Mouse (Mus musculus): ENCODE data around the gene Olfr1288. TPM values are rescaled to one million over a fixed set of nuclear protein-coding genes. Genes with fewer than 3 reads are reported as not detected.

Gene Olfr1288
- total RNA-seq (2015; ENCODE audit: low replicate concordance) (not detected in 2 replicates), total RNA-seq (2017; ENCODE audit: low replicate concordance) (not detected in 2 replicates)

- no peak for ATAC-seq (replicated peaks; ENCODE audit: low FRiP score, poor library complexity, severe bottlenecking)
Observed at GRCm38 (mm10) chr2:111473801-111474200, at the start of gene Olfr1288. Gene Olfr1288, plus strand, starts transcription at chr2:111474101.

- no peak for ATAC-seq (replicated peaks; ENCODE audit: low FRiP score, poor library complexity, severe bottlenecking)
Observed at GRCm38 (mm10) chr2:111448842-111449241, 25.1 kb upstream of the Olfr1288 start, which contains the start of gene Olfr1287. Gene Olfr1287, plus strand, starts transcription at chr2:111449142.

- ATAC-seq (replicated peaks; ENCODE audit: low FRiP score, poor library complexity, severe bottlenecking), result no peak
Observed at GRCm38 (mm10) chr2:111480519-111480918, 6.6 kb downstream of the Olfr1288 start, which contains the start of gene Olfr1289. Gene Olfr1289, plus strand, starts transcription at chr2:111480819.

GRCm38 (mm10) chr2:111493729-111494128, 19.8 kb downstream of the Olfr1288 start, which contains the start of gene Olfr1290:
Gene Olfr1290, minus strand, starts transcription at chr2:111493829.
- no peak for ATAC-seq (replicated peaks; ENCODE audit: low FRiP score, poor library complexity, severe bottlenecking)

- ATAC-seq (replicated peaks; ENCODE audit: low FRiP score, poor library complexity, severe bottlenecking), result no peak
Observed at GRCm38 (mm10) chr2:111496880-111497279, 23.0 kb downstream of the Olfr1288 start, which contains the start of gene Olfr1291-ps1. Gene Olfr1291-ps1, plus strand, starts transcription at chr2:111497180.

- no peak for ATAC-seq (replicated peaks; ENCODE audit: low FRiP score, poor library complexity, severe bottlenecking)
Observed at GRCm38 (mm10) chr2:111517451-111517850, 43.5 kb downstream of the Olfr1288 start.

GRCm38 (mm10) chr2:111524903-111525302, 51.0 kb downstream of the Olfr1288 start, which contains the start of gene Olfr1293-ps:
Gene Olfr1293-ps, plus strand, starts transcription at chr2:111525203.
- no peak for ATAC-seq (replicated peaks; ENCODE audit: low FRiP score, poor library complexity, severe bottlenecking)

Other genes starting within 250 kb of the Olfr1288 start
- not detected in 2 replicates for gene 4930430A15Rik, start 244.5 kb upstream of the Olfr1288 start, total RNA-seq (2015; ENCODE audit: low replicate concordance)
- not detected in 2 replicates for gene 4930430A15Rik, start 244.5 kb upstream of the Olfr1288 start, total RNA-seq (2017; ENCODE audit: low replicate concordance)
- not detected in 2 replicates for gene Olfr1275, start 238.8 kb upstream of the Olfr1288 start, total RNA-seq (2015; ENCODE audit: low replicate concordance)
- gene Olfr1275, start 238.8 kb upstream of the Olfr1288 start, total RNA-seq (2017; ENCODE audit: low replicate concordance), result not detected in 2 replicates
- not detected in 2 replicates for gene Olfr1276, start 219.6 kb upstream of the Olfr1288 start, total RNA-seq (2015; ENCODE audit: low replicate concordance)
- gene Olfr1276, start 219.6 kb upstream of the Olfr1288 start, total RNA-seq (2017; ENCODE audit: low replicate concordance), result not detected in 2 replicates
- not detected in 2 replicates for gene Olfr1277, start 200.0 kb upstream of the Olfr1288 start, total RNA-seq (2015; ENCODE audit: low replicate concordance)
- gene Olfr1277, start 200.0 kb upstream of the Olfr1288 start, total RNA-seq (2017; ENCODE audit: low replicate concordance), result not detected in 2 replicates
- gene Olfr1278, start 184.0 kb upstream of the Olfr1288 start, total RNA-seq (2015; ENCODE audit: low replicate concordance), result not detected in 2 replicates
- gene Olfr1278, start 184.0 kb upstream of the Olfr1288 start, total RNA-seq (2017; ENCODE audit: low replicate concordance), result 0.14 TPM in 1 of 2 replicates, not detected in the other
- gene Olfr1279, start 173.5 kb upstream of the Olfr1288 start, total RNA-seq (2015; ENCODE audit: low replicate concordance), result not detected in 2 replicates
- not detected in 2 replicates for gene Olfr1279, start 173.5 kb upstream of the Olfr1288 start, total RNA-seq (2017; ENCODE audit: low replicate concordance)
- gene Olfr1280, start 160.1 kb upstream of the Olfr1288 start, total RNA-seq (2015; ENCODE audit: low replicate concordance), result not detected in 2 replicates
- gene Olfr1280, start 160.1 kb upstream of the Olfr1288 start, total RNA-seq (2017; ENCODE audit: low replicate concordance), result not detected in 2 replicates
- gene Olfr1281, start 147.6 kb upstream of the Olfr1288 start, total RNA-seq (2015; ENCODE audit: low replicate concordance), result not detected in 2 replicates
- gene Olfr1281, start 147.6 kb upstream of the Olfr1288 start, total RNA-seq (2017; ENCODE audit: low replicate concordance), result not detected in 2 replicates
- not detected in 2 replicates for gene Olfr1282, start 138.0 kb upstream of the Olfr1288 start, total RNA-seq (2015; ENCODE audit: low replicate concordance)
- gene Olfr1282, start 138.0 kb upstream of the Olfr1288 start, total RNA-seq (2017; ENCODE audit: low replicate concordance), result not detected in 2 replicates
- gene Olfr1283, start 107.3 kb upstream of the Olfr1288 start, total RNA-seq (2015; ENCODE audit: low replicate concordance), result not detected in 2 replicates
- not detected in 2 replicates for gene Olfr1283, start 107.3 kb upstream of the Olfr1288 start, total RNA-seq (2017; ENCODE audit: low replicate concordance)
- gene Olfr1284, start 98.6 kb upstream of the Olfr1288 start, total RNA-seq (2015; ENCODE audit: low replicate concordance), result not detected in 2 replicates
- 1.5 TPM in 1 of 2 replicates, not detected in the other for gene Olfr1284, start 98.6 kb upstream of the Olfr1288 start, total RNA-seq (2017; ENCODE audit: low replicate concordance)
- gene Olfr1286, start 51.0 kb upstream of the Olfr1288 start, total RNA-seq (2015; ENCODE audit: low replicate concordance), result not detected in 2 replicates
- not detected in 2 replicates for gene Olfr1286, start 51.0 kb upstream of the Olfr1288 start, total RNA-seq (2017; ENCODE audit: low replicate concordance)
- gene Olfr1287, start 25.0 kb upstream of the Olfr1288 start, total RNA-seq (2015; ENCODE audit: low replicate concordance), result not detected in 2 replicates
- gene Olfr1287, start 25.0 kb upstream of the Olfr1288 start, total RNA-seq (2017; ENCODE audit: low replicate concordance), result not detected in 2 replicates
- not detected in 2 replicates for gene Olfr1289, start 6.7 kb downstream of the Olfr1288 start, total RNA-seq (2015; ENCODE audit: low replicate concordance)
- gene Olfr1289, start 6.7 kb downstream of the Olfr1288 start, total RNA-seq (2017; ENCODE audit: low replicate concordance), result not detected in 2 replicates
- not detected in 2 replicates for gene Olfr1290, start 19.7 kb downstream of the Olfr1288 start, total RNA-seq (2015; ENCODE audit: low replicate concordance)
- gene Olfr1290, start 19.7 kb downstream of the Olfr1288 start, total RNA-seq (2017; ENCODE audit: low replicate concordance), result not detected in 2 replicates
- not detected in 2 replicates for gene Olfr1291-ps1, start 23.1 kb downstream of the Olfr1288 start, total RNA-seq (2015; ENCODE audit: low replicate concordance)
- gene Olfr1291-ps1, start 23.1 kb downstream of the Olfr1288 start, total RNA-seq (2017; ENCODE audit: low replicate concordance), result not detected in 2 replicates
- gene Olfr1293-ps, start 51.1 kb downstream of the Olfr1288 start, total RNA-seq (2015; ENCODE audit: low replicate concordance), result not detected in 2 replicates
- not detected in 2 replicates for gene Olfr1293-ps, start 51.1 kb downstream of the Olfr1288 start, total RNA-seq (2017; ENCODE audit: low replicate concordance)
- not detected in 2 replicates for gene Olfr1294, start 66.2 kb downstream of the Olfr1288 start, total RNA-seq (2015; ENCODE audit: low replicate concordance)
- not detected in 2 replicates for gene Olfr1294, start 66.2 kb downstream of the Olfr1288 start, total RNA-seq (2017; ENCODE audit: low replicate concordance)
- gene Olfr1295, start 95.6 kb downstream of the Olfr1288 start, total RNA-seq (2015; ENCODE audit: low replicate concordance), result not detected in 2 replicates
- not detected in 2 replicates for gene Olfr1295, start 95.6 kb downstream of the Olfr1288 start, total RNA-seq (2017; ENCODE audit: low replicate concordance)
- gene Olfr1297, start 152.4 kb downstream of the Olfr1288 start, total RNA-seq (2015; ENCODE audit: low replicate concordance), result not detected in 2 replicates
- not detected in 2 replicates for gene Olfr1297, start 152.4 kb downstream of the Olfr1288 start, total RNA-seq (2017; ENCODE audit: low replicate concordance)
- not detected in 2 replicates for gene Olfr1298, start 175.1 kb downstream of the Olfr1288 start, total RNA-seq (2015; ENCODE audit: low replicate concordance)
- not detected in 2 replicates for gene Olfr1298, start 175.1 kb downstream of the Olfr1288 start, total RNA-seq (2017; ENCODE audit: low replicate concordance)
- not detected in 2 replicates for gene Olfr1299, start 187.3 kb downstream of the Olfr1288 start, total RNA-seq (2015; ENCODE audit: low replicate concordance)
- not detected in 2 replicates for gene Olfr1299, start 187.3 kb downstream of the Olfr1288 start, total RNA-seq (2017; ENCODE audit: low replicate concordance)